Mouse (Mus musculus) yolk sac, embryonic 10.5 days (tissue): ENCODE measurements around the gene Rwdd1.
"Not testable (repeated sequence)": the region's sequence is repeated elsewhere in the genome, so short reads cannot be mapped to it uniquely, and the experiment has no call there.

Experiments used
- DNase-seq: peaks from one replicate; pipeline ENCODE4 v3.0.0-alpha.2; 2017; ENCODE audit warnings: low spot score

Rwdd1 gene

DNA sequence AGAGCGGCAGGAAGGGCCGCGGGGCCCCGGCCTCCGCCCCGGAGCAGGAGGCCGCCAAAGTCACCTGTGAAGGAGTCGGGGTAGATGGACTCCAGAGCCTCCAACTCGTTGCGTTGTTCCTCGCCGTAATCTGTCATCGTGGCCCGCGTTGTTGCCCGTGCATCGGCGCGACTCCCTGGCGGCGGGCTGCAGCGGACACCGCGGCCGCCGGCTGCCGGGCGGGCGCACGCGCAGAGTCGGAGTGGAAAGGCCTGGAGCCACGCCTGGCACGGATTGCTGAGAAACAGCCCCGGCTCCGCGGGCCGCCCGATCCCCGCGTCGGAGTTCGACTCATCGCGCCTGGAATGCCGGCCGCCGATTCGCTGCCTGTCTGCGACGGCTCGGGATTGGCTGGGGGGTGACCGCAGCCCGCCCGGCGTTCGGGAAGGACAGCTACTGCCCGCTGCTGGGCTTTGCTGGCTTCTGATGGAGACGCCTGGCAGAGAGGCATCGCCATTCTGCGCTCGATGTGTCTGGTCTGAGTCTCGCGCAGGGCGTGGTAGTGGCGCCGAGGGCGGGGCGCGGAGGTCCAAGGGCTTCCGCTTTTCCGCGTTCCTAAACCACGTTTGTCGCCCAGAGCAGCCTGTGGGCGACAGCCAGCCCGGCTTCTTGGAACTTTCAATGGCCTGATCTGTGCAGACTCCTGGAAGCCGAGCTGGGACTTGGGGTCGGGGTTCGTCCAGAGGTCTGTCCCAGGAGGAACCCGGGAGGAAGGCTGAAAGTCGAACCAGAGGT lies at the start of gene Rwdd1:
Gene Rwdd1 (minus strand): TSS at position 323 of the 774 bp plus-strand sequence.
- peak; percentile 98 for DNase-seq

DNA sequence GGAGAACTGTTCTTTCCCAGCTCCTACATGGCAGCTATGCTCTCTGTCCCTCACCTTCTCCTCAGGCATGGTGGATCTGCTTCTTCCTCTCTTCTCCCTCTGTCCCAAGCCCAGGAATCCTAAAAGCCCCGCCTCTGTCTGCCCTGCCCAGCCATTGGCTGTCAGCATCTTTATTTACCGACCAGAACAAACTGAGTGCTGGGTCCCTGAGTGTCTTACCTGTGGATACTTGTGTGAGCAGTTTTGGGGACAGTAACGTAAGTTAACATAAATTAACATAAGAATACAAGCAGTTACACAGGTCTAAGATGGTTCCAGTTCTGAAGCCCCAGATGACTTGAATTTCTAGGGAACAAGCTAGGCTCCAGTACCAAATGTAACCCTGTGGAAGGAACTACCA lies 47.2 kb upstream of the Rwdd1 start:
- no peak for DNase-seq

DNA sequence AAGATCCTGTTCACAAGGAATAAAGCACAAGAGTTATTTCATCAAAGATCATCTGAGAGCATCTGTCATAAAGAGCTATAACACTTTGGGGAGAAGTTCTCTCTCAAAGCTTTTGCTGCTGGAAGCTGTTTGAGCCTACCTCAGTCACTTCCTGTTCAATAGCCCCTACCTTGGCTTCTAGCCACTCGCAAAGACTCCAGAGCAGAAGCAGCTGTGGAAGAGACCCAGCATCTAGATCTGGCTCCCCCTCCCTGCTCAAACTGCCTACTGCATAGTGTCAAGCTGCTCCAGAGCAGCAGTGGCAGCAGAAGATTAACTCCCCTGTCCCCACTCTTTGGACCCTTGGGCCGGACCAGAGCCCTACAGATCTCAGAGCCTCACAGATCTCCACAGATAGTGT lies 34.6 kb upstream of the Rwdd1 start:
- no peak for DNase-seq

DNA sequence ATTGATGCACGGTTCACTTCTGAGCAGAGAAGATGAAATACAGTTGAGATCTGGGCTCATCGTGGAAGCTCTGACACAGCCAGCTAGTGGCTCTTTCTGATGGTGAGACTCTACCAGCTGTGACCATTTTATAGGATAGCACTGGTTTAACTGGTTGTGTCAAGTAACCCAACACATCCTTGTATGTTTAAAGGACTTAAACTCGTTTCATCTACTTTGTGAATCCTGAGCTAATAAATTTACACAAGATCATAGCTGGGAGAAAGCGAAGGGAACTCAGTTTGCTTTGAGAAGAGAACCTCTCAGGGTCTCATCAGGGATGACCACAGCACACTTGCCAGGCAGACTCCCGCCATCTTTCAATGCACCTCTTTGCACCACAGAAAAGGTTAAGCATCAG lies 24.8 kb upstream of the Rwdd1 start, which contains the start of gene Calhm4:
Gene Calhm4 (minus strand): TSS at position 101 of the 400 bp plus-strand sequence.
- no peak for DNase-seq

DNA sequence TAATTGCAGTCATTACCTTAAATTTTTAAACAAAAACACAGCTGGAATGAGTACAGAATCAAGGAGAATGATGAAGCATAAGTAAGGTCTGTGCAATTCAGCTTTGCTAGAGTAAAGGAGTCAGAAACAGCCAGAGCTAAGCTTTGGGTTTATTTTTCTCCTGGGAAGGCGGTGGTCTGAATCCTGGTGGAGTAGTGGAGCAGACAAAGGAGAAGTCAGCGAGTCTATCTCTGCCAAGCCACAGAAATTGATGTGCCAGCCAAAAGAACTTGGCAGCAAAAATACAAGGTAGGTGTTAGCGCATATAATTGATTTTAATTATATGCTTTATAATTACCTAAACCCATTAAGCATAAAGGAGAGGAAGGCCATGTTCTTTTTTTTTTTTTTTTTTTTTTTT lies 18.0 kb upstream of the Rwdd1 start, which contains the start of gene Trappc3l:
Gene Trappc3l (plus strand): TSS at position 197 of the 400 bp plus-strand sequence.
- DNase-seq: no peak

DNA sequence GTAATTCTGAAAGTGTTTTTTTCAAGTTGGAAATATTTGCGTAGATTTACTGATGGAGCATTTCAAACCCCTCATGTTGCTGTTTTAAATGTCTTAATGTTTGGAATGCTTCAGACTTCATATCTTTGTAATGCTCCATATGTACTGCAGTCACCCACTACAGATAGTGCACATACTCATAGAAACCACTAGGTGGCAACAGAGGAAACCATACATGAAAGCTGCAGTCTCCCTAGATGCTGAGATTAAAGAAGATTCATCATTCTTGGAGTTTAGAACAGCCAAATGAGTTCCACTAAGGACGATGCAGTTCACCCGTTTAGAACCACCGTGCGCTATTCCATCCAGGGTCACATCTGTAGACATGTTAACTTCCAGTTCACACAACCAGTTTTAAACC lies 17.2 kb upstream of the Rwdd1 start:
- DNase-seq: no peak

DNA sequence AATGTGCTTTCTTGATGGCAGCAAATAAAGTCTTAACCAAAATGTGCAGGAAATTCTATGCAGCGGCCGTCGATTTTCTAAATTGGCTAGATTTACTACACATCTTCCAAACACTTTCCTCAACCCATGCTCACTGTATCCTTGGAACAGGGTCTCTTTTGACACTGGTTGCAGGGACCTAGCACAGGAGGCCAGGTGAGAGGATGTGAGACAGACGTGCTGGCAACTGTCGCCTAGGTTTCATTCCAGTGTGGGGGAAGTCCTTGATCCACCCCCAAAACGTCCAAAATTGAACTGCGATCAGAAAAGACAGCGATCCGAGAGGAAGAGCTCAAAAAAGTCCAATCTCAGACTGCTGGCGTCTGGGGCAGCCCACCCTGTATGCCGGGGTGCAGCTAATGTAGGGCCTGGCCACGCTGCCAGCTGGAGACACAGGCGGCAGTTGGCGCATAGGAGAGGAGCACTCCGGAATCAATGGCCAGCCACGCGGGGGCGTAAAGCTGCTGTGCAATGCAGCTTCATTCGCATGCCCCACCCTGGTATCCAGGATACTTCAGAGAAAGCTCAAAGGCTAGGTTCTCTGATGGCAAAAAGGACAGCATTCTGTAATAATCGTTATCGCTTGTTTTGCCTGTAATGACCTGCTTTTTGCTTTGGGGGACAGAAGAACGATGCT lies 14.3 kb upstream of the Rwdd1 start:
- DNase-seq: peak; percentile 37

DNA sequence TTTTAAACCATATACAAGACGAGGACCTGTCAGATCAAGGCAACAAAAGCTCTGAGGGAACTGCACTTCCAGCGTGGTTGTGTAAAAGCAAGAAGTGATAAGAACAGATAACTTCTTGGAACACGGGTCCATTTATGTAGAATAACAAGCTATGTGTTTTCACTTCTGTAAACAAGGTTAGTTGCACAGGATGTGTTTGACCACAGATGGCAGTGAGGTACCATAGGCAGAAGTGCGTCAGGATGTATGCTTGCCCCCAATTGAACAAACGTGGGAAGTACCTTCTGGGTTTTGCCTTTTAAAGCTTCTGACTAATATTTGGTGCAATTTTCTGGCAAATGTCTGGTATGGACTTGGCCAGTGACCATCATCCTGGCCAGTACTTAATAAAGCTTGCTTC lies 10.9 kb upstream of the Rwdd1 start:
- no peak for DNase-seq

DNA sequence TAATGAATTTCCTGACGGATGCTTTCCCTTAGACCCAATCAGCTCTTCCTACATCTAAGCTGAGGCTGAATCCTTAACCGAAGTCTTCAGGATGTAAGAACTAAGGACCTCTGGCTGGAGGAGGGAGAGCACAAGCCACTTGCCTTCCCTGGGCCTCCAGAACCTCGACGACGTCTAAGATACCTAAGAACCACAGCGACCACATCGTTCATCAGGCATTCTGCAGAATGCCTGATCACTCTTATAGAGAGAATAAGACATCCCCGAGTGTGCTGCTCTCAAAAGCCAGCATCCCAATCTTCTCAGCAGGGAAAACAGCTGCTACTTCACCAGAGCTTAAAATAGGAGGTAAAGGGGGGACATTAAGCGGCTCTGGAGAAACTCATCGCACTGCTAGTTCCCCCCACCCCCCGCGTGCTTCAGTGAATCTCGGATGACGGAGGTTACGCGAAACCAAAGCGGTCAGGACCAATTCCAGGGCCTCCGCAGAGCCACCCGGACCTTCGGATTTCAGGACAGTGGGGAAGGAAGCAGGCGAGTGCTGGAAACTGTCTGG lies 600 bp downstream of the Rwdd1 start:
- peak; percentile 18 for DNase-seq

DNA sequence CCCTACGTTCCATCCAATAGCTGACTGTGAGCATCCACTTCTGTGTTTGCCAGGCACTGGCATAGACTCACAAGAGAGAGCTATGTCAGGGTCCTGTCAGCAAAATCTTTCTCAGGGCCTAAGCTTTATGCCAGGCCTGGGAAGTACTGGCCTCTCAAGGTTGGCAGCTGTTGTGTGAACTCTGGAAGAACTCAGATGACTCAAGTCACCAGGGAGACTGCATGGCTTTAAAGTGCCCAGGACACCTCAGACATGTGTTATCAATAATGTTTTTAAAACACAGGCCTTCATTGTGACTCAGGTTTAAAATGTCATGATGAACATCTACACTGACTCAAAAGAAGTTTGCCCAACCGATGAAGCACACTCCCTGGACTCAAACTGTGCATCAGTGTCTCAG lies 6.2 kb downstream of the Rwdd1 start:
- no peak for DNase-seq

DNA sequence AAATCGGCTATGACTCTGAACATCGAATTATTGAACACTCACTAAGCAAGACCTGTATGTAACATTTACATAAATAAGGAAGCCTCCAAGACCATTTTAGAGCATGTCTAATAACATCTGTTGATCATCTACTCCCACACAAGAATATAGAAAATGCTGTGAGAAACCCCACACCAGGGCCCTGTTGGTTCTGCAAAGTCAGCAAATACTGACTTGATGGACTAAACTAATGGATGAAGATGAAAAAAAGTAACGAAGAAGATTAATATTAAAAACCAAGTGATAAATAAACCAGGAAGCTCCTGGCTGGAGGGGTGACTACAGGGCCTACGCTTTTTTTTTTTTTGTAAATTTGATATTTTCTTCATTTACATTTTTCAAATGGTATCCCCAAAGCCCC lies 6.8 kb downstream of the Rwdd1 start:
- no peak for DNase-seq

DNA sequence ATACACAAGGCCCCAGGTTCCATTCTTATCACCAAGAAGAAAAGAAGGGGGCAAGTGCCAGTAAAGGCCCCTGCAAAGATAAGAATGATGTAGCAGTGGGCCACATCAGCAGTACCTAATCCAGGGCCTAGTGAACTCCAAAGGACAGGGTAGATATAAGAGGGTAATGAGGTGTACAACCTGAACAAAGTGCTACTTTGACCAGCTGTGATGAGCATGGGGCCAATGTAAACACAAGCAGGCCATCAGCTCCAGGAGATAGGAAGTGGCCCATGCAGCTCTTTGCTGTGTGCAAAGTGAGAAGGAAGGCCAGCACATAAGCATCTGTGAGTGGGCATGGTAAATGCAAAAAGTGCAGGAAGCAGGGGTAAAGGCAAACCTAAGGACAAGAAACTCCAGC lies 21.0 kb downstream of the Rwdd1 start:
- DNase-seq: no peak

DNA sequence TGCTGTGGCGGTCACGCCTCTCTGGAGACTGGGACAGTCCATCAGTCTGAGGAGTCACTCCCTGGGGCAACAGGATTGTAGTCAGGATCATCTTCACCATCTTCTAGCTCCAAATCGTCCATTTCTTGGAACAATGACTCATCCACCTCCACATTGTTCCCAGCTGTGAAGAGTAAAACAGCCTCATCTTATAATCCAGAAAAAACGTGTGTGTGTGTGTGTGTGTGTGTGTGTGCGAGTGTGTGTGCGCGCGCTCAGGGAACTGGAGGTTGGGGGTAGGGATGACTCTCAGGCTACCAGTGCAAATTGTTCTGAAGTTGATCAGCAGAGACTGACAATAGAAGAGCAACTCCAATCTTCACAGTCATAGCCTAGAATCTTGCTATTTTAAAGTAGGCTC lies 22.7 kb downstream of the Rwdd1 start:
- not testable (repeated sequence) for DNase-seq

DNA sequence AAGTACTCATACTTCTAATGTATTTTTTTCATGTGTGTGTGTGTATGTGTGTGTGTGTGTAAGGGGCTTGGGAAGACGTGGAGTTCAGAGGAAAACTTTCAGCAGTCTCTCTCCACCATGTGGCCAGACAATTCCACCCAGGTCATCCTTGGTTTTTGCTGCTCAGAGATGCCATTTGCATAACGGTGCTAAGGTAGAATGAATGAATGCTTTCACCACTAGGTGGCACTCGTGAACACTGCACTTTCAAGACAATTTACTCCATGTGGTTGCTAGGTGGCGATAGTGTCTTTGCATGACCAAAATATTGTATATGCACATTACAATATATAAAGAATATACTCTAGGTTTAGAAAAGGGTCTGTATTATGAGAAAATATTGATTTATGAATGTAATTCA lies 32.7 kb downstream of the Rwdd1 start:
- peak; percentile 29 for DNase-seq

DNA sequence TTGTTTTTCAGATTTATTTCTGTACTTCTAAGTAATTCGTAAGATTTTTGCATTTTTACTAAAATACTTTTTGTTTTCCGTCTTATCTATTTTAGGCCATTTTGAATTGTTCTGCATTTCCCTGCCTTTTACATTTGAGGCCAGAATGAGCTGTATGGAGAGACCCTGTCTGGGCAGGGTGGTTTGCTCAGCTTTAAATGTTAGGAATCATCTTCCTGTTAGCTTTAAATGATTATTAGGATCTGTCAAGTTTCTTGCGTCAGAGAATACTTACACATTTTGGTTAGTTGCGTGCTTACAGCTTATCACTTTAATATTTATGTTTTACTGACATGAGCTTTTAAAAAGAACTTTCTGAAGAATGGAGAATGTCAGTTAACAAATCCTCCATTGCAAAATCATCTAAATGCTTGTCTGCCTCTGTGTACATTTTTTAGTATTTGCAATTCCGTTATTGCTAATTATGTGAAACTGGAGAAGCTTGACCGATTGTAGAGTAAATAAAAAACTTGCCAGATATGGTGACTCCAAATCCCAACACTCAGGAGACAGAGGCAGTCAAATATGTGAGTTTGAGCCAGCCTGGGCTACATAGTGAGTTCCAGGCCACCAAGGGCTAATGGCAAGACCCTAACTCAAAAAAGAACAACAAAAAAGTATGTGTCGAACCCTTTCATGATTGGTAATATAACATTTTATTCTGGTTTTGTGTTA lies 44.5 kb downstream of the Rwdd1 start:
- DNase-seq: no peak

DNA sequence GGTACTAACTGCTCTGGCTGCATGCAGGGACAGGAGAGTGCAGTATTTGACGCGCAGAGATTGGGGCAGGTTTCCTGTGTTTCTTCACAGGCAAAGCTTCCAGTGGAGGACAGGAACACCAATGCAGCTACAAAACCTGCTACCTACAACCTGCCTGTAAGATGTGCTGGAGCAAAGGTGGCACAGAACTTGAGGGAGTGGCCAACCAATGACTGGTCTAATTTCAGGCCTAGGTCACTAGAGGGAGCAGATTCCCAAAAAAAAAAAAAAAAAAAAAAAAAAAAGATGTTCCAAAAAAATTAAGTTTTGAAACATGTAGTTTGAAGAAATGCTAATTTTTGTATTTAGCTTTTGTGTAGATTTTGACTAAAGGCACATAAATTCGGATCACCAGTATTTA lies 66.9 kb downstream of the Rwdd1 start:
- DNase-seq: no peak

DNA sequence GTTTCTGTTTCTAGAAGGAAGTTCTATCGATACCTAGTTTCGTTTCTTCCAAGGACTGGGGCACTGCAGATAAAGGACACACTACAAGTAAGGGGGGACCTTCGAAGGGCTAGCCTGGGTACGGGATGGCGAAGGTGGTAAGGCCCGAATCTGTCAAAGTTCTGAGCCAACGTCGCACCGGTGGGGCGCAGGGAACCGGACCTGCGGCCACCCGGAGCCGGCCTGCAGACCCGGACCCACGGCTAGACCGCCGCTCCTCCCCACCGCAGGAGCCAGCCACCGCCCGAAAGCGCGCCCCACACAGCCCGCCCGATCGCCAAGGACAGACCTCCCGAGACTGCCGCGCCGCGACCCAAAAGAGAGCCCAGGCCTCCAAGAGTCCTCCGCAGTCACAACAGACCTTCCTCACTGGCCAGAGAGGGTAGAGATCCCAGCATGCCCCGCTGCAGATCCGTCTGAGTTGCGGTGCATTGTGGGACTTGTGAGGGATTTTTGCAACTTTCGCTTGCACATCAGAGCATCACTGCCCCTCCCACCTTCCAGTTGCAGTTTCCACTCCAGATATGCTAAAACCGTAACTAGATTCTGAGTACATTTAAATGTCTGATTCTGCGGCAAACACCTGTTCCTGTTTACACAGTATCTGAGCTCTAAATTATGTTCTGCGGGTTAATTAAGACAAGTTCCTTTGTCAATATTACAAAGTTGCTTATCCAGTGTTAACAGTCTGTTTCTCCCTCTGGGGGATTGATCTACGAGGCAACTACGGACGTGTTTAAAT lies 68.4 kb downstream of the Rwdd1 start, which contains the start of gene Zup1:
Gene Zup1 (minus strand): TSS at position 467 of the 781 bp plus-strand sequence.
- DNase-seq: peak; percentile 80
